ENCODE assay signal across 16 mouse cellular contexts in the genomic region with DNA sequence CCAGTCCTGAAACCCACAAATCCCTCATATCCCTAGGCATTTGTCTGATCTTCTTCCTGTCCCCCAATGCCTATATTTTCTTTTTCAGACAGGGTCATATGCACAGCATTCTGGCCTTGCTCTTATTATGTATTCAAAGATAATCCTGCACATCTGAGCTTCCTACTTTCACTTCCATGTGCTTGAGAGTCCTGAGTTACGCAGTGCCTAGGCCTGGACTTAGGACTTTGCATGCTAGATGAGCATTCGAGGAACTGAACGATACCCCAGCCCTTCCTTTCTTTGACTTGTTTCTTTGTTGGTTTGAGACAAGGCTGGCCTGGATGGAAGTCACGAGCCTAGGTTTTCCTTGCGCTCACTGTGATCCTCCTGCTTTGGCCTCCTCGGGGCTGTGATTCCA.
"Had no signal": no experiment of that assay in that cellular context is flagged by ENCODE, and none has a peak within 500 bp of the region (broad histone marks: within the 10 kb centered on the region; RNA-seq: fewer than 3 reads in every experiment).

No protein-coding gene starts in this region.

- DNase-seq: retina, postnatal 1 day; right cerebral cortex, adult 18-20 months; right cerebral cortex, postnatal 14 days; right cerebral cortex, postnatal 25 days; right cerebral cortex, postnatal 4 days; spleen, adult 18-20 months; thymus, adult 18-20 months; thymus, adult 2 months; thymus, postnatal 14 days; thymus, postnatal 25 days; thymus, postnatal 36 days; thymus, postnatal 4 days had no signal

- H3K36me3 ChIP-seq: neural tube, embryonic 13.5 days; neural tube, embryonic 15.5 days; stomach, embryonic 15.5 days had no signal

- H3K4me2 ChIP-seq: neural tube, embryonic 13.5 days; neural tube, embryonic 15.5 days; stomach, embryonic 15.5 days had no signal

- H3K27ac ChIP-seq: neural tube, embryonic 13.5 days; neural tube, embryonic 15.5 days; stomach, embryonic 15.5 days; stomach, postnatal 0 days had no signal

- H3K9ac ChIP-seq: neural tube, embryonic 13.5 days; neural tube, embryonic 15.5 days; stomach, embryonic 15.5 days had no signal

- H3K4me3 ChIP-seq: neural tube, embryonic 13.5 days; neural tube, embryonic 15.5 days; stomach, embryonic 15.5 days had no signal

- H3K4me1 ChIP-seq: neural tube, embryonic 13.5 days; neural tube, embryonic 15.5 days; stomach, embryonic 15.5 days had no signal

- H3K9me3 ChIP-seq: neural tube, embryonic 13.5 days; neural tube, embryonic 15.5 days; stomach, embryonic 15.5 days had no signal

- H3K27me3 ChIP-seq: neural tube, embryonic 13.5 days; neural tube, embryonic 15.5 days; stomach, embryonic 15.5 days had no signal
